Mouse (Mus musculus): ENCODE data around the gene Gm2832.
"Not testable (repeated sequence)": the region's sequence is repeated elsewhere in the genome, so short reads cannot be mapped to it uniquely, and the experiment has no call there.

Gene Gm2832

DNA sequence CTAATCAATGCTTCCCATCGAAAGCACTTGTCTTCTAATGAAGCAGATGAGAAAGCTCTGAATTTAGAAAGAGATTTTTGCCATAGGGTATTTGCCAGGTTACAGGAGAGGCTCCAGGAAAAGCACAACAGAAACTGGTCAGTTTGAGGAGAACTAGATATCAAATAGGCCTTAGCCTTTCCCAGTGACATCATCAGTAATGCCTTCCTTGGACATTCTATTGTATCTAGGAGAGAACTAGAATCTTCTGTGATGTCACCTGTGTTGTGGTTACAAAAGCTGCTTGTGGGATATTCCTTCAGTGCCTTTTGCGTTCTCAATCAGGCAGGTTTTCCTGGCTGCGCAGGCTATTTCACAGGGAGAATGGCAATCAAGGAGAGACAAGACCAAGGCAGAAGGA, at the start of gene Gm2832:
Gene Gm2832 (plus strand): TSS at position 301 of the 400 bp plus-strand sequence.
- in situ Hi-C loops (cut with MboI, MseI): not testable (repeated sequence)

DNA sequence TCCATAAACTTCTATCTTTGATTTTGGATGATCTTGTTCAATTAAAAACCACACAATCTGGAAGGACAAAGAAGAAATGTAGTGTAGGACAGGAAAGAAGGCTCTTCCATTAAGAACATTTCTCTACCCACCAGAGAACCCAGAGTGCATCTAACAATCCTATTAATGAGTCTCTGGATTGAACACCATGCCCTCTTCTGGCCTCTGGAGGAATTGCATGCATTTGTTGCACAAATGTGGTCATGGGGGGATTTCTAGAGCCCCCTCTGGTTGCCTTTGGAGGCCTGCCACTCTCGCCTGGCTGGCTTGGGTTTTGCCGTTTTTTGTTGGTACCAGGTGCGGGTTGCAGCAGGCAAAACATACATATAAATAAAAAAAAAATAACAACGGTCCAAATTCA, 15.3 kb upstream of the Gm2832 start:
- in situ Hi-C loops (cut with MboI, MseI): not testable (repeated sequence)

DNA sequence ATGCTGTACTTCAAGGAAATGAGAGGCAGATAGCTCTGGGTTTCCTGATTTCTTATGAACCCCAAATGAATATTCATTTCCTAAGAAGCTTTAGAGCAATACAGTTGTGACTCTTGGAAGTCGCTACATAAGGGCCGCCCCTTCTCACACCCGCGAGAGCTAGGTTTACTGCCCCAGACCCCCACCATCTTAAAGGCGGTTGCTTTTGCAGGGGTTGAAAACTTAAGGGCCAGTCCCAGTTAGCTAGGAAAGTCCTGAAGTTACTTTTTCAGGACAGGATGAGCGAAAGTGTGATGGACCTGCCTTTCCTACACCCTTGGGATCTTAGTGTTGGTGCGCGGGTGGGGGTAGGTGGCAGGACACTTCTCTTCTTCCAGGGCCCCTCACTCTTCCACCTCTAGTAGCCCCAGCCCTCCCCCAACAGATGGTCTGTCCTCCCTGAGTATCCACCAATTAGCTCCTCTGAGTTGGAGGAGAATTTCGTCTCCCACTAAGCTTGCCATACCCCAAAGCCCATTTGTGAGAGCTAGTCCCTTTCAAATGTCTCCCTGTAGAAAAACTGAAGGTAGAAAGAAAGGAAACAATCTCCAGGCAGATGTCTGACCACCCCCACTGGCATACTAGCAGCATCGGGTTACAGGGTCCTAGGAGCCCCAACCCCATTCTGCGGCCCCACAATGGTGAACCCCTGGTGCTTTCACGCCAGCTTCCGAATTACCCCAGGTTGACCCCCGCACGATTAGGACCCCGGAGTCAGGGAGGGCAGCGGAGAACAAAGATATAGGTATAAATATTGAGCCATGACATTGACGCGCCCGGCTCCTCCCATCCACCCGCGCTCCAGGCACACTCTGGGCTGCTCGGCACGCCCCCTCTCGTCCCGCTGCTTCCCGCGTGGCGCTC, 14.5 kb upstream of the Gm2832 start:
- in situ Hi-C loops (cut with MboI, MseI): not testable (repeated sequence)

- in situ Hi-C loops (cut with MboI, MseI): loop anchor here (5.0 kb wide), 1 partner anchor 1277 kb away; no protein-coding TSS in a partner anchor
Observed at GRCm38 (mm10) chr14:41264756-41265566, 13.6 kb upstream of the Gm2832 start.

- in situ Hi-C loops (cut with MboI, MseI): not testable (repeated sequence)
Observed at GRCm38 (mm10) chr14:41285965-41286364, 7.4 kb downstream of the Gm2832 start.

All from regulatory T cell (primary cell).